Mouse (Mus musculus) lung, adult 2 months (tissue): Measurements from ENCODE around the gene Odf2. TPM values are rescaled to one million over a fixed set of nuclear protein-coding genes. Genes with fewer than 3 reads are reported as not detected.

Experiments
- DNase-seq: peaks from one replicate; pipeline ENCODE4 v3.0.0; 2022
- H3K4me1 ChIP-seq: fragments of 200-500 bp; 2 replicates; pipeline ENCODE4 v1.6.1; 2011; ENCODE audit warnings: low read length; ENCODE audit not compliant: control insufficient read depth, insufficient read depth
- H3K4me3 ChIP-seq: fragments of 200-500 bp; replicated peaks from 2 replicates; pipeline ENCODE3; 2011; ENCODE audit warnings: low read depth, mild to moderate bottlenecking, control low read depth, low read length; ENCODE audit errors: extremely low read depth
- CTCF ChIP-seq: fragments of 200-500 bp; IDR thresholded peaks from 2 replicates; pipeline ENCODE4 v1.5.1; 2011; ENCODE audit warnings: mild to moderate bottlenecking, low read length, control low read depth; ENCODE audit not compliant: insufficient read depth
- POLR2A ChIP-seq: fragments of 200-500 bp; IDR thresholded peaks from 2 replicates; pipeline ENCODE4 v1.6.1; 2011; ENCODE audit warnings: low read depth, mild to moderate bottlenecking, control low read depth, low read length, borderline replicate concordance; ENCODE audit errors: extremely low read depth
- WGBS: fragments of 180-500 bp; shearing (Covaris S2); methylation state at CpG from one replicate; pipeline ENCODE4 v1.1.7; 2018; 5-methylcytosine and 5-hydroxymethylcytosine counted together
- polyA plus RNA-seq: library from polyadenylated mRNA; depleted of rRNA; stranded (reverse); fragments of >200 nt; gene quantifications from 2 replicates; pipeline ENCODE4 v1.2.3, GENCODE M21; 2012; rRNA removed

Odf2 gene
- polyA plus RNA-seq, 1 experiment = 35.5 TPM

- TF ChIP-seq POLR2A (peak; percentile 98), CTCF (no peak)
- peak; percentile 92 for DNase-seq
- WGBS = under 1% methylated on average over 48 of the region's 82 CpGs
These were observed 76.3 kb downstream of the Odf2 start, which contains the start of gene Sptan1 for GRCm38 (mm10) chr2:29965250-29965843. Gene Sptan1 (plus strand): TSS chr2:29965560.

GRCm38 (mm10) chr2:29965906-29966305 lies 76.9 kb downstream of the Odf2 start:
- peaks cover 27% of the 10 kb centered on the region for H3K4me1 ChIP-seq
- peak; percentile 54 for DNase-seq
- TF ChIP-seq CTCF (no peak), POLR2A (no peak)
- under 1% methylated on average over 41 of the region's 41 CpGs for WGBS
- H3K4me3 ChIP-seq = peak overlapping the region; percentile 98

More at GRCm38 (mm10) chr2:29965250-29965843, 76.3 kb downstream of the Odf2 start, which contains the start of gene Sptan1:
- Histone ChIP-seq H3K4me1 (peaks cover 22% of the 10 kb centered on the region), H3K4me3 (peak within 1 kb of the TSS; percentile 98)

GRCm38 (mm10) chr2:29966826-29967225 lies 77.8 kb downstream of the Odf2 start:
- peaks cover 32% of the 10 kb centered on the region for H3K4me1 ChIP-seq
- 30% methylated on average over 2 of the region's 2 CpGs for WGBS
- no peak for TF ChIP-seq CTCF
- TF ChIP-seq POLR2A = no peak
- DNase-seq = no peak
- peak overlapping the region; percentile 98 for H3K4me3 ChIP-seq

GRCm38 (mm10) chr2:29967768-29968167 lies 78.7 kb downstream of the Odf2 start:
- 26% methylated on average over 5 of the region's 5 CpGs for WGBS

GRCm38 (mm10) chr2:29968638-29969037 lies 79.6 kb downstream of the Odf2 start:
- 21% methylated on average over 5 of the region's 5 CpGs for WGBS

More at GRCm38 (mm10) chr2:29967768-29968167, 78.7 kb downstream of the Odf2 start:
- TF ChIP-seq POLR2A (no peak), CTCF (no peak)
- H3K4me3 ChIP-seq = peak overlapping the region; percentile 12
- DNase-seq = no peak
- peaks cover 41% of the 10 kb centered on the region for H3K4me1 ChIP-seq

GRCm38 (mm10) chr2:29971838-29972635 lies 83.0 kb downstream of the Odf2 start:
- DNase-seq = peak; percentile 55
- WGBS = 26% methylated on average over 9 of the region's 9 CpGs
- Histone ChIP-seq H3K4me1 (peaks cover 58% of the 10 kb centered on the region), H3K4me3 (no peak overlapping the region)
- TF ChIP-seq CTCF (no peak), POLR2A (no peak)

More at GRCm38 (mm10) chr2:29968638-29969037, 79.6 kb downstream of the Odf2 start:
- Histone ChIP-seq H3K4me3 (no peak overlapping the region), H3K4me1 (peaks cover 42% of the 10 kb centered on the region)
- TF ChIP-seq CTCF (no peak), POLR2A (no peak)
- DNase-seq = no peak

GRCm38 (mm10) chr2:29973525-29973924 lies 84.5 kb downstream of the Odf2 start:
- Histone ChIP-seq H3K4me1 (peaks cover 53% of the 10 kb centered on the region), H3K4me3 (no peak overlapping the region)
- 8% methylated on average over 2 of the region's 2 CpGs for WGBS
- TF ChIP-seq CTCF (no peak), POLR2A (no peak)
- no peak for DNase-seq

GRCm38 (mm10) chr2:29977307-29977706 lies 88.3 kb downstream of the Odf2 start:
- H3K4me1 ChIP-seq = peaks cover 25% of the 10 kb centered on the region
- TF ChIP-seq CTCF (peak; percentile 26; the same call in 1 of the 2 replicates), POLR2A (no peak)
- DNase-seq = no peak
- no peak overlapping the region for H3K4me3 ChIP-seq

GRCm38 (mm10) chr2:29980661-29981060 lies 91.6 kb downstream of the Odf2 start:
- Histone ChIP-seq H3K4me3 (no peak overlapping the region), H3K4me1 (peaks cover 7% of the 10 kb centered on the region; the same call in 1 of the 2 replicates)
- WGBS = 94% methylated on average over 1 of the region's 1 CpGs
- DNase-seq = no peak
- no peak for TF ChIP-seq POLR2A
- no peak for TF ChIP-seq CTCF

Other genes starting within 250 kb of the Odf2 start
- 0.11 and 0.42 TPM in 2 replicates for gene Gm13420, start 137.5 kb upstream of the Odf2 start, polyA plus RNA-seq
- gene Gm13547, start 129.9 kb upstream of the Odf2 start, polyA plus RNA-seq = not detected in 2 replicates
- gene Coq4, start 101.7 kb upstream of the Odf2 start, polyA plus RNA-seq = 40.6 and 44.8 TPM in 2 replicates
- 23.7 and 36.8 TPM in 2 replicates for gene Trub2, start 100.7 kb upstream of the Odf2 start, polyA plus RNA-seq
- gene Slc27a4, start 86.6 kb upstream of the Odf2 start, polyA plus RNA-seq = 29.0 and 37.1 TPM in 2 replicates
- gene Urm1, start 69.1 kb upstream of the Odf2 start, polyA plus RNA-seq = 40.1 and 46.6 TPM in 2 replicates
- 8.4 and 9.5 TPM in 2 replicates for gene Cercam, start 20.1 kb upstream of the Odf2 start, polyA plus RNA-seq
- 20.4 and 27.1 TPM in 2 replicates for gene Gle1, start 46.2 kb downstream of the Odf2 start, polyA plus RNA-seq
- gene Sptan1, start 76.3 kb downstream of the Odf2 start, polyA plus RNA-seq = 299 and 313 TPM in 2 replicates
- gene Wdr34, start 159.7 kb downstream of the Odf2 start, polyA plus RNA-seq = 27.1 and 31.3 TPM in 2 replicates
- 35.5 and 39.7 TPM in 2 replicates for gene Set, start 168.2 kb downstream of the Odf2 start, polyA plus RNA-seq
- gene Pkn3, start 188.5 kb downstream of the Odf2 start, polyA plus RNA-seq = 29.0 and 31.3 TPM in 2 replicates
- gene Zdhhc12, start 204.4 kb downstream of the Odf2 start, polyA plus RNA-seq = 63.0 and 65.3 TPM in 2 replicates
- 52.0 and 56.6 TPM in 2 replicates for gene Zer1, start 235.4 kb downstream of the Odf2 start, polyA plus RNA-seq
- 43.3 and 56.6 TPM in 2 replicates for gene Tbc1d13, start 244.5 kb downstream of the Odf2 start, polyA plus RNA-seq